8 mouse cellular contexts compared by ENCODE assay signal in genomic region chr3:27237226-27237625, GRCm38 (mm10). TPM values are rescaled to one million over a fixed set of nuclear protein-coding genes. Genes with fewer than 3 reads are reported as not detected.
DNase-seq lines count a peak whose midpoint lies in the region; ATAC-seq and TF ChIP-seq lines count a peak whose summit lies in the region.

No protein-coding gene starts in this region.

- no peak overlapping the region for H3K27ac ChIP-seq in cortical plate, adult 2 months (ENCODE audit: insufficient read depth, low read length)
- no peak overlapping the region for H3K27ac ChIP-seq in lung, embryonic 14.5 days (ENCODE audit: low read depth)

- TF ChIP-seq CTCF in cortical plate, adult 2 months (IDR thresholded peaks at IDR 0.05; ENCODE audit: extremely low read depth, insufficient read depth, low read length): peak; percentile 49
- peak; percentile 78 for TF ChIP-seq CTCF in lung, embryonic 14.5 days (IDR thresholded peaks at IDR 0.05; ENCODE audit: low read depth)

- 16% methylated on average over 2 of the region's 2 CpGs for WGBS in lung, embryonic 14.5 days

- ATAC-seq in lung, embryonic 14.5 days (ENCODE audit: insufficient read depth): peak; percentile 79; the same call in 1 of the 2 replicates

- H3K36me3 ChIP-seq in lung, embryonic 14.5 days (ENCODE audit: insufficient read depth): no peaks in the 10 kb centered on the region

- no peaks in the 10 kb centered on the region for H3K27me3 ChIP-seq in lung, embryonic 14.5 days (ENCODE audit: insufficient read depth, low read length)

- H3K9ac ChIP-seq in lung, embryonic 14.5 days: no peak overlapping the region

- no peaks in the 10 kb centered on the region for H3K9me3 ChIP-seq in lung, embryonic 14.5 days (ENCODE audit: low read depth, low read length)

- no peak for TF ChIP-seq POLR2A in cortical plate, adult 2 months (IDR thresholded peaks at IDR 0.05; ENCODE audit: extremely low read depth, insufficient read depth, low read length)

- intact Hi-C loops in gastrocnemius, postnatal 14 days (cut with DNase I; ENCODE audit: low total_unique reads): loop anchor here (2.0 kb wide), 1 partner anchor 56 kb away; no protein-coding TSS in a partner anchor

- H3K4me2 ChIP-seq in lung, embryonic 14.5 days: no peak overlapping the region

- no peak overlapping the region for H3K4me3 ChIP-seq in cortical plate, adult 2 months (ENCODE audit: insufficient read depth, low read length)
- H3K4me3 ChIP-seq in lung, embryonic 14.5 days (ENCODE audit: low read depth, low read length): no peak overlapping the region

- no peaks in the 10 kb centered on the region for H3K4me1 ChIP-seq in cortical plate, adult 2 months (ENCODE audit: control insufficient read depth, insufficient read depth, low read length)
- H3K4me1 ChIP-seq in lung, embryonic 14.5 days (ENCODE audit: insufficient read depth): no peaks in the 10 kb centered on the region

- DNase-seq in gastrocnemius, postnatal 10 days: peak; percentile 20
- no peak for DNase-seq in gastrocnemius, postnatal 14 days
- peak; percentile 26 for DNase-seq in 3134 (ENCODE audit: extremely low read depth, insufficient read length, low spot score)
- peak; percentile 76 for DNase-seq in MN1 (ENCODE audit: low spot score)
- DNase-seq in hindlimb bud, embryonic 11.5 days (ENCODE audit: extremely low spot score, low read depth, low spot score): peak; percentile 49
- peak; percentile 87 for DNase-seq in lung, embryonic 14.5 days
- DNase-seq in telencephalon, adult 2 months (ENCODE audit: low read depth, low spot score): peak; percentile 29

RNA-seq across cellular contexts. Expression of gene Nceh1, which starts 54.5 kb away (rescaled TPM):
- total RNA-seq in gastrocnemius, postnatal 10 days (2021): 10 to 100 TPM; 10.7 to 13.6 TPM
- total RNA-seq in gastrocnemius, postnatal 14 days (2021): 10 to 100 TPM; 11.0 to 19.7 TPM
- polyA plus RNA-seq in cortical plate, adult 2 months (2012; rRNA removed): 61.1 and 62.1 TPM in 2 replicates
- polyA plus RNA-seq in lung, embryonic 14.5 days (2014; fragmentation: Nextera tagmentation; extraction: Ambion mirVana): 4.1 and 6.8 TPM in 2 replicates
